Mouse (Mus musculus): ENCODE data around the gene Ep400.

The Ep400 gene

DNA sequence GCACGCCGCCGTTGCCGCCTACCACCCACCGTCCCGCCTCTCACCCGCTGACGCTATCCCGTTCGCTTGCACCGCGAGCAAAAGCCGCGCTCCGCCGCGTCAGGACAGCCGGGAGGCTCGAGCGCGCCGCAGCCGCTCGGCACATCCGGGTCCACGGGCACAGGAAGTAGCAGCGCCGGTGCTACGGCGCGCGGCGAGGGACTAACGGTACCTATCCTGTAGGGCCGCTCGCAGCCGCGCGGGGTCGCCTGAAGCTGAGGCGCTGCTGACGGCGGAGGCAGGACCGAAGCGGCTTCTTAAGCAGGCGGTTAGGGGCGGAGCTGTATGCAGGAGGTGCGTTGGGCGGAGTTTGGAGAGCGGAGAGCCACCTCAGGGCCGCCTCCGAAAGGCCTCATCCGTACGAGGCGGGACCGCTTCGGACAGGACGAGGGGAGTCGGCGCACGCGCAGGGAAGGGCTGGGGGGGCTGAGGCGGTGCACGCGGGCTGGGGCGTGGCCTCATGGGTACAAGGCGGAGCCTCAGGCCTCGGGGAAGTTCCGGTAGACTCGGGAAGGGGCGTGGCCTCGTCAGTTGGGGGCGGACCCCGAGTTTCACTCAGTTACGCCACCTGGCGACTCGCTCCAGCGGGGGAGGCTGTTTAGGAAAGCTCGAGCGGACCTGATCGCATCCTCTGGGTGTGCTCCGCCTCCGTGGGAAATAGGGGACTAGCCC is at the start of gene Ep400:
Ep400 (minus strand) TSS at position 270 of the 711 bp plus-strand sequence.
- peak; percentile 100 for DNase-seq (ENCODE audit: low read depth)

DNA sequence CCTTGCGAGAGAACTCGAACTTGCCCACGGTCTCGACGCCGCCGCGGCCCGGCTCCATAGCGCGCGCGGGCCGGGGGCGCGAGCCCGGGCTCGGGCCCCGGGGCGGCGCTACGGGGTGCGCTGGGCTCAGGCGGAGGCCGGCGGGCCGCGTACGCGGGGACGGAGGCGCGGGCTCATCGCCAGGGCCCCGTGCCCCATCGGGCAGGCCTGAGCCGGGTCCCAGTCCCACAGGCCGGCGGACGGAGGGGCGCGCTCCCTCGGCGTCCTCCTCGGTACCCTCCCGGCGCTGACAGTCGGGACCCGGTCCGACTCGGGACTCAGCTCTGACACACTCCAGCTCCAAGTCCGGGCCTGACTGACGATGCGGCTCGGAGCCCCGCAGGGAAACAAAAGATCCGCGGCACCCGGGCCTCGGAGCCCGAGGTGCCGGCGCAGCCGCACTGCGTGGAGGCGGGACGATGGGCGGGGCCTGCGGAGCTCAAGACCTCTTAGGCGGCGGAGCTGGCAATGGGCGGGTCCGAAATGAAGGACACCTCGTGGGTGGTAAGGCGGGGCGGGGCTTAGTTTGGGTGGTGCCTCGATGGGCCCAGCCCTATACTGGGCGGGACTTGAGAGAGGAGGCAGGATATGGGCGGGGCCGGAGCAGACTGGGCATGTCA is 39.3 kb upstream of the Ep400 start, which contains the start of gene Ulk1:
Ulk1 (minus strand) TSS at position 431 of the 659 bp plus-strand sequence.
- DNase-seq (ENCODE audit: low read depth): peak; percentile 100

DNA sequence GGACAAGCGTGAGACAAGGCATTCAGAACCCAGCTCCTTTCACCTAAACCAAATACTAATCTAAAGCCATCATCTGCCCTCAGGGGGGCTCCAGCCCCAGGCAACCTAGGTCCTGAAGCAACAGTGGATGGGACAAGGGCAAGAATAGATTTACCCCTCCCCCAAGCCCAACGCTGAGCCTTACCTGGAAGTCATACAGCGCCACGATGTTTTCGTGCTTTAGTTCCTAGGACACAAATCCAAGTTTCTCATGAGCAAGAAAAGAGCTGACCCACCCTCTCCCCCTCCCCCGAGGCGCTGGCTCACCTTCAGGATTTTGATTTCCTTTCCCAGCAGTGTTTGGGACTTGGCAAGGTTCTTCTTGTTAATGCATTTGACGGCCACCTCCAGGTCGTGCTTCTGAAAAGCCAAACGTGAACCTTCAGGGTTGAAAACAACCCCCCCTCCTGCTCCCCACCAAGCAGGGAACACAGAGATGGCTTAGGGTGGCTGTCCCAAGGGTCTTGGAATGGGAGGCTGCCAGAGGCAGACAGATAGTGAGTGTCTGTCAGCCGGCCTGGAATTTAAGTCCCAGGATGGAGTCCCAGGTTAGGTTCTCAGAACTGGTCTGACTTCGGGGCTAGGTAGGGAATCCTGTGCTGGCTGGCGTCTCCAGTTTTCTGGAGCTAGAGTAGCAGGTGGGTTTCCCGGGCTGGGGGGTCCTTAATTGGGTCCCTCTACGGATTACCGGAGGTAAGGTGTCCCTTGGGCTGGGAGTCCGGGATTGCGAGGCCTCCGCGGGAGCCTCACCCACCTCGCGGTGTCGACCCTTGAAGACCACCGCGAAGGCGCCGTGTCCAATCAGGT is 38.5 kb upstream of the Ep400 start:
- DNase-seq (ENCODE audit: low read depth): peak; percentile 63

DNA sequence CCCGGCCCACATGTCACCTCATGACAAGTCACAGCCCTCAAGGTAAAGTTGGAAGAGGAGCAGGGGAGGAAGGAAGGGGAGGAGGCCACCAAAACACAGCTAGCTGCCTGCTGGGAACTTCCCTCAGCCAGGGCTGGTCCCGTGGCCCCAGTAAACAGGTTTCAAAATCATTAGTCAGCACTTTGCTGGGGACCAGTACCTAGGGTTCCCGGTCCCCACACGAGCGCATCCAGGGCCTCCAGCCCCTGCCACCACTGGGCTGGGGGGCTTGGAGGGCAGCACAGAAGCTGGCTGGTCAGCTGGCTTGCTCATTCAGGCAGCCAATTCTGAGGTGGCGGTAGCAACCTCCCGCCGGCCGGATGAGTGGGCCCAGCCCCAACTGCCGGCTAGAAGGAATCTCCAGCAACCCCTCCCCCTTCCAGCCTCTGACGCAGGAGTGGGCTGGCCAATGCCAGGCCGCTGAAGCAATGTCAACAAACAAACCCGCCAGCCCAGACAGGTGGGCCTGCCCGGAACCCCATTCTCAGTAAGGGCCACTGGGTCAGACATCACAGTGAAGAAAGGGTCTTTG is 37.6 kb upstream of the Ep400 start:
- peak; percentile 90 for DNase-seq (ENCODE audit: low read depth)

DNA sequence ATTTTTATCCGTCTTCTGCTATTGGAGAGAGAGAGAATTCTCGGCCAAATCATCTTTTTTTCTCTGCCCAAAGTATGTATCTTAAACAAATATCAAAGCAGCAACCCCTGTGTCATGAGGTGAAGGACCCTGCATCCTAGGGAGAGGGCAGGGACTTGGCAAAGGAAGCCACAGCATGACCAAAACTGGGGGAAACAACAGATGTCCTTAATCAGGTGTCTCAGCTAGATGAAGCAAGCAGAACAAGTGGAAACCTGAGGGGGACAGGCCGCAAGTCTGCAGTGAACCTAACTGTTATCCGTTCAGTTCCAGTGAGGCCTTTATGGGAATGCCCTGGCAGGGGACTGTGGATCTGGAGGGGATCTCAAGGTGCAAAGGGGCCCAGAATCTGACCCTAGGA is 36.9 kb upstream of the Ep400 start:
- no peak for DNase-seq (ENCODE audit: low read depth)

DNA sequence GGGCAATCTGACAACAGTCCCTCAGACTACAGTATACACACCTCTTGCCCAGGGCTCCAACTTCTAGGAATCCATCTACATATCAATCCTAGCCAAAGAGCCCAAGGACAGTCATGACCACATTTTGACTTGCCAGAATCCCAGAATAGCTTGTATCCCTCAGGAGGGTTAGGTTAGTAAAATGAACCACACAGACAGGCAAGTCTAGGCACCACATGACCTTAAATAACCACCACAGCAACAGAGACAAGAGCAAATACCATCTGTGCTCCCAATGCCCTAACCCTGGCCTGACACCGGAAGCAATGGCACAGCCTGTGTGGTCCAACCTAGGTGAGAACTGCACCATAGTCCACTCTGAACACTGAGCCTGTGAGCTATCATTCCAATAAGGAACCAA is 36.2 kb upstream of the Ep400 start:
- no peak for DNase-seq (ENCODE audit: low read depth)

DNA sequence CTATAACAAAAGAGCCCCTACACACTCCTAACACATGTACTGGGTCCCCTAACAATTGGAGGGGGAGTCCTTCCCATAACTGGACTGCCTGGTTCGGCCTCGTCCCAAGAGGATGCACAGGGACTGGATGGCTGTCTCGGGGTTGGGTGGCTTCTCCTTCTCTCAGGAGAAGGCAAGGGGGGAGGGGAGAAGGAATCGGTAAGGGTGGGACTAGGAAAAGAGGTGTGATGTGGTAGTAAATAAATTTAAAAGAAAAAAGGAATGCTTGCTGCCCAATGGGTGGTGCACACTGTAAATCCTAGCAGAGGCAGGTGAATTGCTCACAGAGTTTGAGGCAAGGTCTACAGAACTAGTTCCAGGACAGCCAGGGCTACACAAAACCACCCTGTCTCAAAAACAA is 35.6 kb upstream of the Ep400 start:
- DNase-seq (ENCODE audit: low read depth): no peak

DNA sequence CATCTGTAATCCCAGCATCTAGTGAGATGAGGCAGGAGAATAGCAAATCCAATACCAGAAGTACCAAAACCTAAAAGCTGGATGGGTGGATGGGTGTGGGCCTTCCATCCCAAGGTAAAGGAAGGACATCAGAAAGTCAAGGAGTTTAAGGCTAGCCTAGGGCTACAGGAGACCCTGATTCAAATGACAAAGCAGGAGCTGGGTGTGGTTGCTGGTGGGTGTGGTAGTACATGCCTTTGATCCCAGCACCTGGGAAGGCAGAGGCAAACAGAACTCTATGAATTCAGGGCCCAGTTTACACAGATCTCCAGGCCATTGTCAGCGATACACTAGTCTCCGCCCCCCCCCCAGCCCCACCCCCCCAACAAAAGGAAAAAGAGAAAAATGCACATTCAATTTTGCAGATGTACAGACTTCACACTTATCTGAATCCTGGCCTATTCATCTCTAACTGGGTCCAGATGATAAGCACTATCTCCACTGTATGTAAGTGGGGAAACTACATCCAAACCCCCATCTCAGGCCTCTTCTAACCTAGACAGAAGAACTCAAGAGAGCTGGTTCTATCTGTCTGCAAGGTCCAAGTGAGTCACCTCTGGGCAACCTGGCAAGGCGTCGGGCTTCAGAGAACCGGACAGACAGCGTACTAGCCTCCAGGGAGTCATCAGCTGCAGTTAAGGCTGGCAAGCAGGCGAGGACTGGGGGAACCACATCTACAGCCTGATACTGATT is 33.7 kb upstream of the Ep400 start:
- DNase-seq (ENCODE audit: low read depth): no peak

DNA sequence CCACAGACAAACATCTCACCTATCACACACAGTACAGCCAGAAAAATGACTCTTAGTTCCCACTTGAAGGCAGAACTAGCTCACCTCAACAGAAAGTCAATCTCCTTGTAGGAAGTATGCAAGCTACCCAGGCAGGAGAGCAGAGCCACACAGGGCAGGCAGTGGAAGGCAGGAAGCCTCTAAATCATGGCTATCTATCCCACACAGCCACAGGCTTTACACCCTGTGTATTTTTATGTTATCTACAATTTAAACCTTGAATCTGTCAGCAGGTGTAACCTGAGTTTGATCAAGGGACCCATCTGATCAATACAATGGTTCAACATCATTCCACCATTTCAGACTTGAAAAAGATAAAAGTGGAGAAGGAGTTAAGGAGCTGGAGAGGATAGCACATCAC is 32.3 kb upstream of the Ep400 start:
- no peak for DNase-seq (ENCODE audit: low read depth)

DNA sequence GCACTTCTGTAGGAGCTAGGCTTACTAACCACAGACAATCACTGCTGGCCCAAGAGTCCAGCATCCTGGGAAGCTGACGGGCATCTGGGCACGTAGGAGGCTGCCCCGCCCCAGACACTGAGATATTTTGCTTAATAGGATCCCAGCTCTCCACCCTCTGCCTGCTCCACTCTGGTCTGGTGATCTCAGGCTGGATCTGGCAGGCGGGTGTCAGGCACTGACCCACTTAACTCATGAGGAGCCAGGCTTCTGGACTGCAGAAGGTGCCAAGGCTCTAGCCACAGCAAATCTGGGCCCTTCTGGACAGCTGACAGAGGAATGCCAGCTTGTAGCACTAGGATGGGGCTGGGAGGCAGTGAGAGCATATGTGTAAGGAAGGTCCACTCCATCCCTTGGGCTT is 31.7 kb upstream of the Ep400 start:
- no peak for DNase-seq (ENCODE audit: low read depth)

DNA sequence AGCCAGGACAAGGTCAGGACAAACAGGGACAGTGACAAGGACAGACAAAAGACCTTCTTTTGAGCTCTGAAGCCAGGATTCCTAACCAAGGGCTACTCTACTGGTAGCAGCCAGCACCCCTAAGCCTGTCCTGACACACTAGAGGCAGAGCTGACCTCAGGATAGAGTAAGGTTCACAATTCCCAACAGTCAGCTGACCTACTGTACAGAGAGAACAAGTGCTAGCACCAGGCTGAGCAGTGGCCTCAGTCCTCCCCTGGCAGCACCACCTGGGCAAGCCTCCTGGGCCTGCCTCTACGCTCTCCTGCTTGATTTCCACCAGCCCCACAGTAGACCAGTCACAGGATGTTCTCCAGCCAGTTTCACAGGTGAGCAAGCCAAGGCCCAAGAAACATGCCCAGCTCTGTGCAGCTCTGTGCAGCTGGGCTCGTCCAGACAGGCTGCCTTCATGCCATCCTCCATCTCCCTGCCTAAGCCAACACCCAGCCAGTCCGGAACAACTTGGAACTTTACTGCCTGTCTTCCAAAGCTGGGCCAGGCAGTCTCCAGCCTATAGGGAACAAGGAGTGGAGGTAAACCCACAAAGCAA is 30.6 kb upstream of the Ep400 start:
- DNase-seq (ENCODE audit: low read depth): no peak

DNA sequence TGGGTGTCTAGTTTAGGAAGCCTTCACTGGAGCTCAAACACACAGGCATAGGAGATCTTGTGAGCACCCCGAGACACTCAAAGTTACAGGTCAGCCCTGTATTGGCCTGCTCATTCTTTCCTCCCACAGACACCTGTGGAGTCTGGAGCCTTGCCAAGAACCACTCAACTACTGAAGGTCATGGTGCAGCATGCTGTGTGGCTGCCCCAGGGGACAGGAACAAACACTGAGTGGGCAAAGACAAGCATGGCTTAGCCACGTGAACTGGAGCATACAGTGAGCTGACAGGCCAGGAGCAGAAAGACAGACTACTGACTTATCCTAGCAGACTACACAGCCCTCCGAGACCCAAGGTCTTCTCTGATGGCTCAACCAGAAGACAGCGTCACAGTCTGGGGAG is 27.2 kb upstream of the Ep400 start:
- DNase-seq (ENCODE audit: low read depth): no peak

DNA sequence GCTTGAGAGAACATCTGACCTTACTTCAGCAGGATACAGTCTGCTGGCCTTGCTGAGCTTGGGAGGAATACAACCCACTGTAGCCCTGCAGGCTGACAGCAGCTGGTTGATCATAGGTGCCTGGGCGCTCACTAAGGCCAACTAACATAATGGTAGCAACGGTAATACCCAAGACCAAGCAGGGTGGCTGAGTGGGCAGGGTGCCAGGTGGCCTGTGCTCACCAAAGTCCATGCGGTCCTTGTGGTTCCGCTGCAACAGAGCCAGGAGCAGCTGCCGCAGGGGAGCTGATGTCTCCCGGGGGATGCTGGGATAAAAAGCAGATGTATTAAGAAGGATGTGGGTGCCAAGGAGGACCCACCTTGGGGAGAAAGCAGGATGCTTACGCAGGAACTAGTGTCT is 23.8 kb upstream of the Ep400 start:
- no peak for DNase-seq (ENCODE audit: low read depth)

DNA sequence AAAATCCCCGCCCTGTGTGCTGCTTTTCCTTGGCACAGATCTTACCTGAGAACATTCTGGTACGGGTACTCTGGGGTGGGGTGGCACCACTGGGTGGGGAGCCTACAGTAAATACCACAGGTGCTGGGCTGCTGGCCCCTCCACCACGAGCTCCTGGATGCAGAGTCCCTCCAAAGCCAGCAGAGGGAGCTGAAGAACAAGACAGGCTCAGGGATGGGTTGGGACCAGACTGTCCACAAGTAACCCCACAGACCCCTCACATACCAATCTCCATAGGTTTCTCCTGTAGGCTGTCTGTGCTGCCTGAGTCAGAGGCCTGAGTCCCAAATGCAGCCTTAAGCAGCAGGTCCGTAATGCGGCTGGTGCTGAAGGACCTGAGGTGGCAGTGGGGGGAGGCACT is 18.2 kb upstream of the Ep400 start:
- DNase-seq (ENCODE audit: low read depth): peak; percentile 67

DNA sequence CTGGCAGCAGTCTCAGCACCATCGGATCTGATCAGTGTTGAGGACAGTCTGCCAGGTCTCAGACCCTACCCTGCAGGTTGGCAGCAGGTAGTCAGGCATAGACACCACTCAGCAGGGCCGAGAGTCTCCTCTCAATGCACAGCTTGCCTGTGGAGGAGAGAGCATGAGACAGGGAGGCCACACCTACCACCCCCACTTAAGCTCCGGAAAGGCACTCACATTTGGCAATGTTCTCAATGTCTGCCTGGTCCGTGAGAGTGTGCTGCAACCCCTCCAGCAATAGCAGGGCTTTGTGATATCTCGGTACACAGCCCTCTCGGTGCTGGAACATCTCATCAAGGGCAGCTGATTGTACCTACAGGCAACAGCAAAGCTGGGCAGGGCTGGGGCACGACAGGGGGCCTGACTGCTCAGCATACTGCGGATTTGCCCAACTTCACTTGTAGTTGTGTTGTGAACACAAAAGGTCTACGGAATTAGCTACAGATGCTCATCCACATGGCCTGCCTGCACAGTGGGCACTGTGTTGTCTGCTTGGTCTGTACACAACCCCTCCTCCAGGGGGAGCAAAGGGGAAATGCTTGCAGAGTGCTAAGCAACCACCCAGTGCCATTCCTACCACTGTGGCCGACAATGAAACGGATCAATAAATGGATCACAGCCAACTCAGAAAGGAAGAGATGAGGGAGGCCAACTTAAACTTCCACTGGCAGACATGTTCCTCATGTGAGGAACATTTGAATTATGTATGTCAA is 15.7 kb upstream of the Ep400 start:
- peak; percentile 61 for DNase-seq (ENCODE audit: low read depth)

DNA sequence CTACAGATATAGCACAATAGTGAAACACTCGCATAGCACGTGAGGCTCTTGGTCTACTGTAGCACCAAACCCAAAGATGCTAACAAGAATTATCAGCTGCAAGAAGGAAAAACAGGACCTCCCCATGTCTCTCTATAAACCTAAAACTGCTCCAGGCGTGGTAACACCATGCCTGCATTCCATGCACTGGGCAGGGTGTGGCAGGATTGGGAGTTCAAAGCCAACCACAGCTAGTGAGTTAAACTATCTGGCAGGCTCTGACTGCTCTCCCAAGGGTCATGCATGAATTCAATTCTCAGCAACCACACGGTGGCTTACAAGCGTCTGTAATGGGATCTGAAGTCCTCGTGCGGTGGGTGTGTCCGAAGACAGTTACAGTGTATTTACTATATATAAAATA is 12.6 kb upstream of the Ep400 start:
- DNase-seq (ENCODE audit: low read depth): peak; percentile 15

DNA sequence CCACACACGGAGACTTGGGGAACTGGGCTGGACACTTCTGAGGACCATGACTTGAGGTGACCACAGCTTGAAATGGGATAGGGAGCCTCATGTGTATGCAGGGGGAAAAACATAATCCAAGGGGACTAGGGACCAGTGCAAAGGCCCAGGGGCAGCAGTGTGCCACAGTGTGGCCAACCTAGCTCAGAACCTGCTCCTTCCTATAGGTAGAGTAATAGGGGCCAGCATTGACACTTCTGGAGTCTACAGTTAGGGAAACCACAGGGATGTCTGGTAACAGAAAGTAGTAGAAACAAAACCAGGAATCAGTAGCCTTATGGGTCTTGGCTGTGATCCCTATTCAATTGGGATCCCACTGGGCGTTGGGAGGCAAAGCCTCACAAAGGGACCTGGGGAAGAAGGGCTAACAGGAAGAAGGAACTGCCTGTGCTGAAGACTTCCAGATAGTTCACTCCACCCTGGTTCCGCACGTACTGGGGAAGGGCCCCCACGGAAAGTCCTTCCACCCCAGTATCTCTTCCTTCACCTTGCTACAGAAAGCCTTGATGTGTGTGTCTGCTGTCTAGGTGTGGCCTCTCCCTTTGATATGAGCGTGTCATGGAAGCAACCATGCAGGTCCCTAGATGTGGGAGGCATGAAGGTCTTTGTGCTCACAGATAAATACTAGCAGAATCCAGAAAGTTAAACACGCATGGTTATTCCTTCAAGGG is 11.2 kb upstream of the Ep400 start:
- DNase-seq (ENCODE audit: low read depth): no peak

DNA sequence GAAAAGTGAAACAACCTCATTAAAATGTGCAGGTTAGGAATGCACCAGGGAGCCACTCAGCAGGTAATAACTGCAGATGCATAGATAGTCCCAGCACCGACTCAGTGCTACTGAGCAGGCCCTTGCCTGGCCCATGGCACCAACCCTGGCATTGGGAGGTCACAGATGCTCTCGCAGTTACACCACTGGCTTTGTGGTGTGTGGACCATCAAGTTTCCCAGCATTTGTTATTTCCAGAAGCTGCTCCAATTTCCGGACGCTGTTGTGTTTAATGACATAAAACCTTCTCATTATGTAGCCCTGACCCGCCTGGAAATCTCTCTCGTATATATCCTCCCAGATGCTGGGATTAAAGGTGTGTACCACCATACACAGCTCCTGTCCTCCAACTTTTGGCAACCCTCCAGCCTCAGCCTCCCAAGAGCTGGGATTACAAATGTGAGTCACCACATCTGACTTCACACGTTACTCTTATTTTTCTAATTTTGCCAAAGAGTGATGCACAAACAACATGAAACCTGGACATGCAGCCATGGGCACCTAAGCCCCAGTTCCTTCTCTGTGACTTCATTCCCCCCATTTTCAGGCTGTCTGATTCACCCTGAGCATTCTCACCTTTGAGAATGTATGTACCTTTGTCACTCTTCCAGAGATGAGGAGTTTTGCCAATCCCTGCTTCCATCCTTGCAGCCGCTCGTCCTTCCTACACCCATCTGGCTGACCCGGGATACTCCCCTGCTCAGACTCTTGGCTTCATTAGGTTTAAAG is 10.4 kb upstream of the Ep400 start:
- DNase-seq (ENCODE audit: low read depth): peak; percentile 65
